Mouse (Mus musculus) myocyte (in vitro differentiated cells): ENCODE measurements around the gene Mcub. TPM values are rescaled to one million over a fixed set of nuclear protein-coding genes. Genes with fewer than 3 reads are reported as not detected.
A peak's percentile ranks its signal among the peaks of the same experiment; 100 is the strongest.

ENCODE experiments used
- H3K27me3 ChIP-seq: one replicate; pipeline ENCODE4 v1.6.1; 2011; ENCODE audit not compliant: control insufficient read depth, insufficient read depth, insufficient read length
- H3K36me3 ChIP-seq: one replicate; pipeline ENCODE4 v1.6.1; 2011; ENCODE audit not compliant: control insufficient read depth, insufficient read depth
- H3K4me2 ChIP-seq: one replicate; pipeline ENCODE4 v1.6.1; 2011; ENCODE audit warnings: low read depth, control low read depth
- H3K4me3 ChIP-seq: one replicate; pipeline ENCODE4 v1.5.1; 2011; ENCODE audit warnings: mild to moderate bottlenecking, control low read depth, moderate library complexity
- H3K79me2 ChIP-seq: one replicate; pipeline ENCODE4 v1.6.1; 2011; ENCODE audit not compliant: control insufficient read depth, insufficient read depth
- H3ac ChIP-seq: one replicate; pipeline ENCODE4 v1.6.1; 2011; ENCODE audit not compliant: control insufficient read depth, insufficient read length
- CEBPB ChIP-seq: IDR thresholded peaks from 2 replicates; pipeline ENCODE4 v1.6.1; 2011; ENCODE audit warnings: mild to moderate bottlenecking, moderate library complexity; ENCODE audit not compliant: poor library complexity, insufficient read depth, severe bottlenecking
- E2F4 ChIP-seq: IDR thresholded peaks from one replicate; pipeline ENCODE4 v1.6.1; 2011; ENCODE audit warnings: mild to moderate bottlenecking, control low read depth, moderate library complexity; ENCODE audit not compliant: insufficient read depth
- MAX ChIP-seq: IDR thresholded peaks from one replicate; pipeline ENCODE4 v1.6.1; 2011; ENCODE audit warnings: low read depth, mild to moderate bottlenecking, control low read depth
- MYOD1 ChIP-seq, 3 experiments: IDR thresholded peaks; one replicate each; pipeline ENCODE4 v1.6.1; 2011; ENCODE audit warnings: control low read depth in 2 of 3, low read depth in 2 of 3, mild to moderate bottlenecking in 2 of 3, moderate library complexity in 1 of 3; ENCODE audit not compliant: insufficient read length in 2 of 3, control insufficient read depth in 1 of 3
- MYOG ChIP-seq, 3 experiments: IDR thresholded peaks; one replicate each; pipeline ENCODE4 v1.6.1; 2011; ENCODE audit warnings: control low read depth in 2 of 3, low read depth in 2 of 3, mild to moderate bottlenecking in 2 of 3; ENCODE audit not compliant: insufficient read length in 2 of 3, control insufficient read depth in 1 of 3, insufficient read depth in 1 of 3
- POLR2A ChIP-seq: IDR thresholded peaks from one replicate; pipeline ENCODE4 v1.6.1; 2011; ENCODE audit warnings: low read depth, mild to moderate bottlenecking, control low read depth, moderate library complexity; ENCODE audit not compliant: insufficient read length
- POLR2AphosphoS2 ChIP-seq: IDR thresholded peaks from one replicate; pipeline ENCODE4 v1.6.1; 2011; ENCODE audit warnings: low read depth, control low read depth; ENCODE audit not compliant: insufficient read length
- REST ChIP-seq: IDR thresholded peaks from one replicate; pipeline ENCODE4 v1.6.1; 2011; ENCODE audit warnings: mild to moderate bottlenecking, control low read depth, moderate library complexity; ENCODE audit not compliant: insufficient read depth, insufficient read length
- SRF ChIP-seq: IDR thresholded peaks from one replicate; pipeline ENCODE4 v1.6.1; 2011; ENCODE audit warnings: low read depth; ENCODE audit not compliant: control insufficient read depth, insufficient read length
- TCF12 ChIP-seq: IDR thresholded peaks from one replicate; pipeline ENCODE4 v1.6.1; 2011; ENCODE audit warnings: mild to moderate bottlenecking, control low read depth; ENCODE audit not compliant: poor library complexity, insufficient read depth, severe bottlenecking
- TCF3 ChIP-seq: IDR thresholded peaks from one replicate; pipeline ENCODE4 v1.6.1; 2011; ENCODE audit warnings: low read depth, control low read depth; ENCODE audit not compliant: insufficient read length
- USF1 ChIP-seq: IDR thresholded peaks from one replicate; pipeline ENCODE4 v1.6.1; 2011; ENCODE audit warnings: low read depth, mild to moderate bottlenecking, control low read depth, moderate library complexity
- polyA plus RNA-seq: library from polyadenylated mRNA; unstranded; fragments of >200 nt; fragmentation: generic; extraction: Trizol; gene quantifications from one replicate; pipeline ENCODE4 v1.2.1, GENCODE M21; 2012; ENCODE audit warnings: missing spikeins

Gene Mcub
- polyA plus RNA-seq, 1 experiment: 19.7 TPM

- TF ChIP-seq MYOD1 (IDR thresholded peaks at IDR 0.05; ENCODE audit: control insufficient read depth in 1 of 3, insufficient read length in 2 of 3, low read depth in 2 of 3) (no peak), POLR2A (no peak), REST (no peak), MYOG (IDR thresholded peaks at IDR 0.05; ENCODE audit: control insufficient read depth in 1 of 3, insufficient read depth in 1 of 3, insufficient read length in 2 of 3, low read depth in 2 of 3) (no peak), MAX (no peak), SRF (no peak), CEBPB (no peak), E2F4 (no peak), TCF3 (no peak), USF1 (no peak), POLR2AphosphoS2 (no peak)
- no peaks in the 10 kb centered on the region for H3K27me3 ChIP-seq
- no peaks in the 10 kb centered on the region for H3K79me2 ChIP-seq
- no peak overlapping the region for H3K4me2 ChIP-seq
- H3K36me3 ChIP-seq: no peaks in the 10 kb centered on the region
- H3K4me3 ChIP-seq: no peak overlapping the region
- no peak overlapping the region for H3ac ChIP-seq
These were observed 6.3 kb upstream of the Mcub start for GRCm38 (mm10) chr3:129976317-129976716.

GRCm38 (mm10) chr3:129970529-129971515 lies 816 bp upstream of the Mcub start:
- no peaks in the 10 kb centered on the region for H3K27me3 ChIP-seq
- H3K36me3 ChIP-seq: no peaks in the 10 kb centered on the region
- H3K4me2 ChIP-seq: peak overlapping the region; percentile 82
- H3ac ChIP-seq: no peak overlapping the region
- no peaks in the 10 kb centered on the region for H3K79me2 ChIP-seq
- no peak for TF ChIP-seq TCF12
- no peak for TF ChIP-seq MYOD1 (IDR thresholded peaks at IDR 0.05; ENCODE audit: control insufficient read depth in 1 of 3, insufficient read length in 2 of 3, low read depth in 2 of 3)
- no peak for TF ChIP-seq SRF
- TF ChIP-seq REST: no peak
- no peak for TF ChIP-seq USF1
- no peak for TF ChIP-seq E2F4
- TF ChIP-seq POLR2A: no peak
- peak overlapping the region; percentile 30 for H3K4me3 ChIP-seq

GRCm38 (mm10) chr3:129969031-129969430 lies 975 bp downstream of the Mcub start:
- H3K36me3 ChIP-seq: no peaks in the 10 kb centered on the region
- H3K79me2 ChIP-seq: no peaks in the 10 kb centered on the region
- no peak for TF ChIP-seq MYOD1 (IDR thresholded peaks at IDR 0.05; ENCODE audit: control insufficient read depth in 1 of 3, insufficient read length in 2 of 3, low read depth in 2 of 3)
- H3K27me3 ChIP-seq: no peaks in the 10 kb centered on the region
- H3ac ChIP-seq: no peak overlapping the region
- peak overlapping the region; percentile 30 for H3K4me3 ChIP-seq
- peak overlapping the region; percentile 82 for H3K4me2 ChIP-seq

GRCm38 (mm10) chr3:129967874-129968273 lies 2.1 kb downstream of the Mcub start:
- TF ChIP-seq TCF12: no peak
- no peak for TF ChIP-seq CEBPB
- TF ChIP-seq E2F4: no peak
- no peak for TF ChIP-seq MYOD1 (IDR thresholded peaks at IDR 0.05; ENCODE audit: control insufficient read depth in 1 of 3, insufficient read length in 2 of 3, low read depth in 2 of 3)
- no peak for TF ChIP-seq MAX
- TF ChIP-seq USF1: no peak
- TF ChIP-seq SRF: no peak
- TF ChIP-seq MYOG (IDR thresholded peaks at IDR 0.05; ENCODE audit: control insufficient read depth in 1 of 3, insufficient read depth in 1 of 3, insufficient read length in 2 of 3, low read depth in 2 of 3): no peak
- TF ChIP-seq POLR2A: no peak
- no peak for TF ChIP-seq POLR2AphosphoS2
- no peak for TF ChIP-seq REST
- TF ChIP-seq TCF3: no peak
- H3K79me2 ChIP-seq: no peaks in the 10 kb centered on the region
- H3K4me2 ChIP-seq: no peak overlapping the region
- no peaks in the 10 kb centered on the region for H3K27me3 ChIP-seq
- H3K4me3 ChIP-seq: no peak overlapping the region
- no peak overlapping the region for H3ac ChIP-seq
- H3K36me3 ChIP-seq: no peaks in the 10 kb centered on the region

GRCm38 (mm10) chr3:129964681-129965080 lies 5.3 kb downstream of the Mcub start:
- Histone ChIP-seq H3K4me2 (no peak overlapping the region), H3K27me3 (no peaks in the 10 kb centered on the region), H3K4me3 (no peak overlapping the region), H3K36me3 (no peaks in the 10 kb centered on the region), H3K79me2 (no peaks in the 10 kb centered on the region), H3ac (no peak overlapping the region)
- TF ChIP-seq SRF (no peak), CEBPB (peak; percentile 89; the same call in 1 of the 2 replicates), MYOG (IDR thresholded peaks at IDR 0.05; ENCODE audit: control insufficient read depth in 1 of 3, insufficient read depth in 1 of 3, insufficient read length in 2 of 3, low read depth in 2 of 3) (no peak), MYOD1 (IDR thresholded peaks at IDR 0.05; ENCODE audit: control insufficient read depth in 1 of 3, insufficient read length in 2 of 3, low read depth in 2 of 3) (no peak)
